In genomic region chr15:102963259-102963658, GRCm38 (mm10) we compare ENCODE assay signal across 24 mouse cellular contexts. TPM values are rescaled to one million over a fixed set of nuclear protein-coding genes. Genes with fewer than 3 reads are reported as not detected.
DNase-seq lines count a peak whose midpoint lies in the region; ATAC-seq and TF ChIP-seq lines count a peak whose summit lies in the region.
"Had no signal": no experiment of that assay in that cellular context is flagged by ENCODE, and none has a peak within 500 bp of the region (broad histone marks: within the 10 kb centered on the region; RNA-seq: fewer than 3 reads in every experiment).

No protein-coding gene starts in this region.

- H3K79me3 ChIP-seq in C2C12 (ENCODE audit: low read depth) = peaks cover 71% of the 10 kb centered on the region

- H3K4me1 ChIP-seq in intestine, postnatal 0 days (replicated peaks; ENCODE audit: control insufficient read depth, insufficient read depth, low read length) = no peaks in the 10 kb centered on the region
- peaks cover 12% of the 10 kb centered on the region; the same call in 1 of the 2 replicates for H3K4me1 ChIP-seq in limb, embryonic 14.5 days (ENCODE audit: control insufficient read depth, insufficient read depth, low read length)
- H3K4me1 ChIP-seq in forebrain, embryonic 11.5 days (replicated peaks; ENCODE audit: control insufficient read depth, insufficient read depth, low read length) = no peaks in the 10 kb centered on the region
- H3K4me1 ChIP-seq in forebrain, postnatal 0 days (ENCODE audit: insufficient read depth) = no peaks in the 10 kb centered on the region
- H3K4me1 ChIP-seq: heart, embryonic 10.5 days had no signal

- no peak for TF ChIP-seq POLR2A in limb, embryonic 14.5 days (IDR thresholded peaks at IDR 0.05; ENCODE audit: borderline replicate concordance, extremely low read depth, insufficient read depth, insufficient read length)

- H3K9me3 ChIP-seq in intestine, postnatal 0 days (ENCODE audit: control insufficient read depth) = no peaks in the 10 kb centered on the region
- H3K9me3 ChIP-seq in limb, embryonic 14.5 days (ENCODE audit: control insufficient read depth, low read length) = no peaks in the 10 kb centered on the region
- H3K9me3 ChIP-seq in forebrain, embryonic 11.5 days (ENCODE audit: control insufficient read depth, low read length) = no peaks in the 10 kb centered on the region
- H3K9me3 ChIP-seq in forebrain, postnatal 0 days (ENCODE audit: low read length) = no peaks in the 10 kb centered on the region
- H3K9me3 ChIP-seq: forebrain, embryonic 15.5 days; heart, embryonic 10.5 days; liver, embryonic 13.5 days; lung, embryonic 15.5 days had no signal

- no peaks in the 10 kb centered on the region for H3K36me3 ChIP-seq in C2C12 (ENCODE audit: control insufficient read depth, insufficient read depth)
- H3K36me3 ChIP-seq in intestine, postnatal 0 days (ENCODE audit: control insufficient read depth, insufficient read depth) = no peaks in the 10 kb centered on the region
- no peaks in the 10 kb centered on the region for H3K36me3 ChIP-seq in limb, embryonic 14.5 days (ENCODE audit: control insufficient read depth, insufficient read depth, low read length)
- H3K36me3 ChIP-seq in forebrain, embryonic 11.5 days (ENCODE audit: control insufficient read depth, insufficient read depth, low read length) = no peaks in the 10 kb centered on the region
- H3K36me3 ChIP-seq in forebrain, postnatal 0 days (ENCODE audit: insufficient read depth) = no peaks in the 10 kb centered on the region
- H3K36me3 ChIP-seq: forebrain, embryonic 15.5 days; heart, embryonic 10.5 days; liver, embryonic 13.5 days; lung, embryonic 15.5 days had no signal

- no peak for ATAC-seq in intestine, postnatal 0 days
- ATAC-seq in limb, embryonic 14.5 days (ENCODE audit: low FRiP score, low read depth) = no peak
- no peak for ATAC-seq in forebrain, embryonic 11.5 days (replicated peaks; ENCODE audit: low FRiP score)
- ATAC-seq in forebrain, postnatal 0 days = no peak
- ATAC-seq: forebrain, embryonic 15.5 days had no signal

- no peak for TF ChIP-seq CTCF in C2C12 (IDR thresholded peaks at IDR 0.05; ENCODE audit: control insufficient read depth, insufficient read depth, insufficient read length)
- no peak for TF ChIP-seq CTCF in intestine, postnatal 0 days (IDR thresholded peaks at IDR 0.05; ENCODE audit: low read depth)
- TF ChIP-seq CTCF in forebrain, postnatal 0 days (IDR thresholded peaks at IDR 0.05; ENCODE audit: low read depth) = no peak

- WGBS in intestine, postnatal 0 days = 5% methylated on average over 8 of the region's 8 CpGs
- 5% methylated on average over 8 of the region's 8 CpGs for WGBS in limb, embryonic 14.5 days
- WGBS in forebrain, embryonic 11.5 days = 2% methylated on average over 8 of the region's 8 CpGs
- 1% methylated on average over 8 of the region's 8 CpGs for WGBS in forebrain, postnatal 0 days

- no peaks in the 10 kb centered on the region for H3K27me3 ChIP-seq in C2C12 (ENCODE audit: control insufficient read depth, insufficient read depth, insufficient read length)
- peaks cover 95% of the 10 kb centered on the region for H3K27me3 ChIP-seq in intestine, postnatal 0 days (replicated peaks; ENCODE audit: control insufficient read depth, insufficient read depth, low read length)
- peaks cover 89% of the 10 kb centered on the region for H3K27me3 ChIP-seq in limb, embryonic 14.5 days (ENCODE audit: control insufficient read depth, insufficient read depth, low read length)
- H3K27me3 ChIP-seq in forebrain, embryonic 11.5 days (ENCODE audit: control insufficient read depth, insufficient read depth, low read length) = peaks cover 94% of the 10 kb centered on the region
- H3K27me3 ChIP-seq in forebrain, postnatal 0 days (ENCODE audit: insufficient read depth, low read length) = peaks cover 96% of the 10 kb centered on the region

- DNase-seq in gastrocnemius, postnatal 10 days = peak; percentile 31
- DNase-seq in gastrocnemius, postnatal 4 days (ENCODE audit: low spot score in 2 of 2) = no peak
- no peak for DNase-seq in limb, embryonic 14.5 days (ENCODE audit: low spot score)
- DNase-seq in layer of hippocampus, adult 8-10 months (ENCODE audit: low spot score in 2 of 2) = no peak
- no peak for DNase-seq in forebrain, embryonic 11.5 days (ENCODE audit: low spot score)
- DNase-seq in forebrain, postnatal 0 days = no peak
- DNase-seq: cerebellum, postnatal 10 days; liver, embryonic 13.5 days; midbrain, embryonic 14.5 days; right cerebral cortex, postnatal 25 days had no signal

- peaks cover 99% of the 10 kb centered on the region for H3K79me2 ChIP-seq in C2C12 (ENCODE audit: control insufficient read depth, insufficient read depth)

- H3K9ac ChIP-seq in intestine, postnatal 0 days (ENCODE audit: low read depth, low read length) = no peak overlapping the region
- peak overlapping the region; percentile 46 for H3K9ac ChIP-seq in limb, embryonic 14.5 days (ENCODE audit: low read depth, low read length, severe bottlenecking)
- H3K9ac ChIP-seq in forebrain, embryonic 11.5 days (ENCODE audit: low read length) = no peak overlapping the region
- H3K9ac ChIP-seq in forebrain, postnatal 0 days = no peak overlapping the region
- H3K9ac ChIP-seq: forebrain, embryonic 15.5 days; hindbrain, embryonic 14.5 days; liver, embryonic 13.5 days; lung, embryonic 15.5 days had no signal

- peak overlapping the region; percentile 71 for H3K4me3 ChIP-seq in C2C12 (ENCODE audit: insufficient read depth, poor library complexity, severe bottlenecking)
- H3K4me3 ChIP-seq in intestine, postnatal 0 days (ENCODE audit: low read depth, low read length) = no peak overlapping the region
- H3K4me3 ChIP-seq in limb, embryonic 14.5 days (replicated peaks; ENCODE audit: low read length) = peak overlapping the region; percentile 19
- H3K4me3 ChIP-seq in forebrain, embryonic 11.5 days (ENCODE audit: low read depth, low read length) = no peak overlapping the region
- no peak overlapping the region for H3K4me3 ChIP-seq in forebrain, postnatal 0 days (ENCODE audit: low read depth, low read length)
- H3K4me3 ChIP-seq: forebrain, embryonic 15.5 days; heart, embryonic 10.5 days; liver, embryonic 13.5 days; lung, embryonic 15.5 days had no signal

- peak overlapping the region; percentile 41; the same call in 1 of the 2 replicates for H3K4me2 ChIP-seq in intestine, postnatal 0 days (replicated peaks; ENCODE audit: low read depth)
- H3K4me2 ChIP-seq in limb, embryonic 14.5 days (replicated peaks; ENCODE audit: low read depth, low read length, severe bottlenecking) = peak overlapping the region; percentile 54
- no peak overlapping the region for H3K4me2 ChIP-seq in forebrain, embryonic 11.5 days (ENCODE audit: low read depth, low read length, severe bottlenecking)
- H3K4me2 ChIP-seq in forebrain, postnatal 0 days (ENCODE audit: low read depth) = no peak overlapping the region
- H3K4me2 ChIP-seq: forebrain, embryonic 15.5 days; hindbrain, embryonic 14.5 days; liver, embryonic 13.5 days; lung, embryonic 15.5 days had no signal

- peak overlapping the region; percentile 70 for H3ac ChIP-seq in C2C12 (ENCODE audit: control insufficient read depth, insufficient read length, low read depth)

- H3K27ac ChIP-seq in intestine, postnatal 0 days (ENCODE audit: low read depth, low read length) = no peak overlapping the region
- peak overlapping the region; percentile 50 for H3K27ac ChIP-seq in limb, embryonic 14.5 days (replicated peaks; ENCODE audit: low read depth, low read length)
- H3K27ac ChIP-seq in forebrain, embryonic 11.5 days (ENCODE audit: low read depth, low read length) = no peak overlapping the region
- H3K27ac ChIP-seq in forebrain, postnatal 0 days (ENCODE audit: low read depth, low read length) = no peak overlapping the region
- H3K27ac ChIP-seq: forebrain, embryonic 15.5 days; heart, embryonic 10.5 days; hindbrain, embryonic 14.5 days; liver, embryonic 13.5 days; lung, embryonic 15.5 days had no signal

RNA-seq across cellular contexts. Expression of gene Hoxc10, which starts 3.3 kb away (rescaled TPM):
- total RNA-seq in gastrocnemius, postnatal 10 days (2021) = 10 to 100 TPM; 50.7 to 51.2 TPM
- total RNA-seq in gastrocnemius, postnatal 4 days (2021) = 10 to 100 TPM; 45.2 to 46.4 TPM
- 49.6 TPM for polyA plus RNA-seq in C2C12 (2012; fragmentation: generic; extraction: Trizol)
- 0.25 TPM in 1 of 2 replicates, not detected in the other for polyA plus RNA-seq in intestine, postnatal 0 days (2015; fragmentation: Nextera tagmentation; extraction: Ambion mirVana)
- polyA plus RNA-seq in limb, embryonic 14.5 days (2012; rRNA removed) = 9.7 and 14.3 TPM in 2 replicates
- polyA plus RNA-seq in limb, embryonic 14.5 days (2014; fragmentation: Nextera tagmentation; extraction: Ambion mirVana) = 5.8 and 6.0 TPM in 2 replicates
- total RNA-seq in layer of hippocampus, adult 8-10 months (2022) = not detected
- not detected in 2 replicates for polyA plus RNA-seq in forebrain, embryonic 11.5 days (2014; fragmentation: Nextera tagmentation; extraction: Ambion mirVana)
- not detected in 2 replicates for total RNA-seq in forebrain, postnatal 0 days (2014; rRNA removed)
- not detected in 2 replicates for polyA plus RNA-seq in forebrain, postnatal 0 days (2015; fragmentation: Nextera tagmentation; extraction: Ambion mirVana)
- total RNA-seq: heart, postnatal 14 days; layer of hippocampus, postnatal 10 days; left cerebral cortex, postnatal 10 days; megakaryocyte progenitor cell, adult 5-6 weeks had no signal
- polyA plus RNA-seq: forebrain, embryonic 15.5 days; hindbrain, embryonic 14.5 days; liver, embryonic 13.5 days; lung, embryonic 15.5 days; midbrain, embryonic 14.5 days; thymus, postnatal 0 days had no signal

RNA-seq across cellular contexts. Expression of gene Hoxc5, which starts 4.0 kb away (rescaled TPM):
- total RNA-seq in gastrocnemius, postnatal 10 days (2021) = 1 to 10 TPM; 2.1 to 3.6 TPM
- total RNA-seq in gastrocnemius, postnatal 4 days (2021) = 1 to 10 TPM; 4.1 to 5.0 TPM
- polyA plus RNA-seq in C2C12 (2012; fragmentation: generic; extraction: Trizol) = 1.6 TPM
- polyA plus RNA-seq in intestine, postnatal 0 days (2015; fragmentation: Nextera tagmentation; extraction: Ambion mirVana) = 3.4 and 3.9 TPM in 2 replicates
- polyA plus RNA-seq in limb, embryonic 14.5 days (2012; rRNA removed) = 7.6 and 9.0 TPM in 2 replicates
- 2.6 and 3.5 TPM in 2 replicates for polyA plus RNA-seq in limb, embryonic 14.5 days (2014; fragmentation: Nextera tagmentation; extraction: Ambion mirVana)
- total RNA-seq in layer of hippocampus, adult 8-10 months (2022) = not detected
- not detected in 2 replicates for polyA plus RNA-seq in forebrain, embryonic 11.5 days (2014; fragmentation: Nextera tagmentation; extraction: Ambion mirVana)
- total RNA-seq in forebrain, postnatal 0 days (2014; rRNA removed) = not detected in 2 replicates
- polyA plus RNA-seq in forebrain, postnatal 0 days (2015; fragmentation: Nextera tagmentation; extraction: Ambion mirVana) = not detected in 2 replicates
- total RNA-seq: heart, postnatal 14 days; layer of hippocampus, postnatal 10 days; left cerebral cortex, postnatal 10 days; megakaryocyte progenitor cell, adult 5-6 weeks had no signal
- polyA plus RNA-seq: forebrain, embryonic 15.5 days had no signal

RNA-seq across cellular contexts. Expression of gene Hoxc11, which starts 9.0 kb away (rescaled TPM):
- total RNA-seq in gastrocnemius, postnatal 10 days (2021) = 1 to 10 TPM; 8.4 to 9.6 TPM
- 10 to 100 TPM; 11.0 to 12.0 TPM for total RNA-seq in gastrocnemius, postnatal 4 days (2021)
- polyA plus RNA-seq in C2C12 (2012; fragmentation: generic; extraction: Trizol) = 34.6 TPM
- not detected in 2 replicates for polyA plus RNA-seq in intestine, postnatal 0 days (2015; fragmentation: Nextera tagmentation; extraction: Ambion mirVana)
- 7.4 and 7.6 TPM in 2 replicates for polyA plus RNA-seq in limb, embryonic 14.5 days (2012; rRNA removed)
- 1.4 TPM in 2 replicates for polyA plus RNA-seq in limb, embryonic 14.5 days (2014; fragmentation: Nextera tagmentation; extraction: Ambion mirVana)
- not detected for total RNA-seq in layer of hippocampus, adult 8-10 months (2022)
- not detected in 2 replicates for polyA plus RNA-seq in forebrain, embryonic 11.5 days (2014; fragmentation: Nextera tagmentation; extraction: Ambion mirVana)
- total RNA-seq in forebrain, postnatal 0 days (2014; rRNA removed) = not detected in 2 replicates
- polyA plus RNA-seq in forebrain, postnatal 0 days (2015; fragmentation: Nextera tagmentation; extraction: Ambion mirVana) = not detected in 2 replicates
- total RNA-seq: ES-E14; heart, postnatal 14 days; layer of hippocampus, postnatal 10 days; left cerebral cortex, postnatal 10 days; megakaryocyte progenitor cell, adult 5-6 weeks had no signal
- polyA plus RNA-seq: forebrain, embryonic 15.5 days; heart, embryonic 10.5 days; hindbrain, embryonic 14.5 days; liver, embryonic 13.5 days; lung, embryonic 15.5 days; midbrain, embryonic 14.5 days; stomach, embryonic 16.5 days had no signal

RNA-seq across cellular contexts. Expression of gene Hoxc9, which starts 13.0 kb away (rescaled TPM):
- 1 to 10 TPM; 6.5 to 8.2 TPM for total RNA-seq in gastrocnemius, postnatal 10 days (2021)
- total RNA-seq in gastrocnemius, postnatal 4 days (2021) = 1 to 10 TPM; 8.4 to 8.6 TPM
- polyA plus RNA-seq in C2C12 (2012; fragmentation: generic; extraction: Trizol) = 9.4 TPM
- polyA plus RNA-seq in intestine, postnatal 0 days (2015; fragmentation: Nextera tagmentation; extraction: Ambion mirVana) = 0.43 and 0.58 TPM in 2 replicates
- polyA plus RNA-seq in limb, embryonic 14.5 days (2012; rRNA removed) = 2.1 TPM in 2 replicates
- 1.1 and 1.3 TPM in 2 replicates for polyA plus RNA-seq in limb, embryonic 14.5 days (2014; fragmentation: Nextera tagmentation; extraction: Ambion mirVana)
- not detected for total RNA-seq in layer of hippocampus, adult 8-10 months (2022)
- not detected in 2 replicates for polyA plus RNA-seq in forebrain, embryonic 11.5 days (2014; fragmentation: Nextera tagmentation; extraction: Ambion mirVana)
- not detected in 2 replicates for total RNA-seq in forebrain, postnatal 0 days (2014; rRNA removed)
- polyA plus RNA-seq in forebrain, postnatal 0 days (2015; fragmentation: Nextera tagmentation; extraction: Ambion mirVana) = not detected in 2 replicates
- total RNA-seq: heart, postnatal 14 days; layer of hippocampus, postnatal 10 days; left cerebral cortex, postnatal 10 days; megakaryocyte progenitor cell, adult 5-6 weeks had no signal
- polyA plus RNA-seq: forebrain, embryonic 15.5 days; liver, embryonic 13.5 days; lung, embryonic 15.5 days; midbrain, embryonic 14.5 days; stomach, embryonic 16.5 days; thymus, postnatal 0 days had no signal

RNA-seq across cellular contexts. Expression of gene Hoxc12, which starts 26.7 kb away (rescaled TPM):
- total RNA-seq in gastrocnemius, postnatal 10 days (2021) = not detected
- not detected for total RNA-seq in gastrocnemius, postnatal 4 days (2021)
- 4.9 TPM for polyA plus RNA-seq in C2C12 (2012; fragmentation: generic; extraction: Trizol)
- not detected in 2 replicates for polyA plus RNA-seq in intestine, postnatal 0 days (2015; fragmentation: Nextera tagmentation; extraction: Ambion mirVana)
- 3.6 and 4.5 TPM in 2 replicates for polyA plus RNA-seq in limb, embryonic 14.5 days (2012; rRNA removed)
- 4.0 and 4.2 TPM in 2 replicates for polyA plus RNA-seq in limb, embryonic 14.5 days (2014; fragmentation: Nextera tagmentation; extraction: Ambion mirVana)
- total RNA-seq in layer of hippocampus, adult 8-10 months (2022) = not detected
- not detected in 2 replicates for polyA plus RNA-seq in forebrain, embryonic 11.5 days (2014; fragmentation: Nextera tagmentation; extraction: Ambion mirVana)
- not detected in 2 replicates for total RNA-seq in forebrain, postnatal 0 days (2014; rRNA removed)
- not detected in 2 replicates for polyA plus RNA-seq in forebrain, postnatal 0 days (2015; fragmentation: Nextera tagmentation; extraction: Ambion mirVana)
- total RNA-seq: adrenal gland, postnatal 4 days; heart, postnatal 14 days; layer of hippocampus, postnatal 10 days; left cerebral cortex, postnatal 10 days; megakaryocyte progenitor cell, adult 5-6 weeks had no signal
- polyA plus RNA-seq: forebrain, embryonic 15.5 days; heart, embryonic 10.5 days; hindbrain, embryonic 14.5 days; liver, embryonic 13.5 days; lung, embryonic 15.5 days; midbrain, embryonic 14.5 days; stomach, embryonic 16.5 days; thymus, postnatal 0 days had no signal

Comparison
In these comparisons a context has a peak if more than half of its experiments do, and no peak if none do; other contexts are left out.
1. H3K4me3 ChIP-seq: peak in C2C12 (single experiment) and limb, embryonic 14.5 days (single experiment); none in intestine, postnatal 0 days (single experiment), forebrain, embryonic 11.5 days (single experiment) and forebrain, postnatal 0 days (single experiment).
2. H3K4me2 ChIP-seq: peak in intestine, postnatal 0 days (single experiment) and limb, embryonic 14.5 days (single experiment); none in forebrain, embryonic 11.5 days (single experiment) and forebrain, postnatal 0 days (single experiment).